Mouse (Mus musculus) urinary bladder, adult 2 months (tissue): Measurements from ENCODE around the gene Tas2r126. TPM values are rescaled to one million over a fixed set of nuclear protein-coding genes. Genes with fewer than 3 reads are reported as not detected.

Source experiments
- polyA plus RNA-seq: library from polyadenylated mRNA; depleted of rRNA; stranded (reverse); fragments of >200 nt; gene quantifications from 2 replicates; pipeline ENCODE4 v1.2.3, GENCODE M21; 2012; rRNA removed

The Tas2r126 gene
- polyA plus RNA-seq, 1 experiment, result not detected

Other genes with a start within 250 kb of the Tas2r126 start
- gene Tas2r144, start 219.2 kb upstream of the Tas2r126 start, polyA plus RNA-seq, result not detected in 2 replicates
- gene Gstk1, start 188.6 kb upstream of the Tas2r126 start, polyA plus RNA-seq, result 34.1 and 35.8 TPM in 2 replicates
- gene Tmem139, start 172.6 kb upstream of the Tas2r126 start, polyA plus RNA-seq, result 2.5 and 3.1 TPM in 2 replicates
- 32.0 and 35.1 TPM in 2 replicates for gene Casp2, start 169.6 kb upstream of the Tas2r126 start, polyA plus RNA-seq
- 0.21 and 0.35 TPM in 2 replicates for gene Clcn1, start 147.8 kb upstream of the Tas2r126 start, polyA plus RNA-seq
- 0.63 and 0.92 TPM in 2 replicates for gene Fam131b, start 109.9 kb upstream of the Tas2r126 start, polyA plus RNA-seq
- 124 and 140 TPM in 2 replicates for gene Zyx, start 84.9 kb upstream of the Tas2r126 start, polyA plus RNA-seq
- gene Epha1, start 61.3 kb upstream of the Tas2r126 start, polyA plus RNA-seq, result 27.6 and 33.6 TPM in 2 replicates
- 0.47 and 0.49 TPM in 2 replicates for gene Tas2r143, start 34.3 kb upstream of the Tas2r126 start, polyA plus RNA-seq
- 0.30 and 0.37 TPM in 2 replicates for gene Tas2r135, start 29.1 kb upstream of the Tas2r126 start, polyA plus RNA-seq
- not detected in 2 replicates for gene Olfr458, start 30.7 kb downstream of the Tas2r126 start, polyA plus RNA-seq
- not detected in 2 replicates for gene Olfr457, start 41.8 kb downstream of the Tas2r126 start, polyA plus RNA-seq
- gene Olfr456, start 52.7 kb downstream of the Tas2r126 start, polyA plus RNA-seq, result not detected in 2 replicates
- gene Olfr455, start 113.1 kb downstream of the Tas2r126 start, polyA plus RNA-seq, result 0.01 TPM in 1 of 2 replicates, not detected in the other
- not detected in 2 replicates for gene Tcaf3, start 163.2 kb downstream of the Tas2r126 start, polyA plus RNA-seq
- gene Tcaf2, start 210.7 kb downstream of the Tas2r126 start, polyA plus RNA-seq, result 4.8 and 7.3 TPM in 2 replicates